Mouse (Mus musculus) G1E (cell line): ENCODE measurements at regions not wholly inside any gene's neighbourhood (a gene's known extent, or its start where the extent isn't known, plus 50 kb on each side); places are given as distances from the start of the nearest gene placed in this dataset.

Experiments
- ATAC-seq: 2 replicates; pipeline ENCODE4 v1.8.0; 2016; ENCODE audit warnings: mild to moderate bottlenecking; ENCODE audit not compliant: insufficient number of reproducible peaks, poor library complexity, low FRiP score, severe bottlenecking; ENCODE audit errors: extremely low read depth
- DNase-seq: peaks from one replicate; pipeline ENCODE4 v3.0.0; 2012; ENCODE audit warnings: low spot score
- H3K27me3 ChIP-seq: 2 replicates; pipeline ENCODE4 v1.6.1; 2012; ENCODE audit warnings: mild to moderate bottlenecking, low read length, inconsistent platforms; ENCODE audit not compliant: insufficient read depth
- H3K36me3 ChIP-seq: replicated peaks from 2 replicates; pipeline ENCODE3; 2012; ENCODE audit warnings: mild to moderate bottlenecking, inconsistent platforms
- H3K4me1 ChIP-seq: 2 replicates; pipeline ENCODE4 v1.6.1; 2012; ENCODE audit warnings: low read depth, low read length, inconsistent platforms, mixed read lengths; ENCODE audit not compliant: insufficient read depth
- H3K4me3 ChIP-seq: 2 replicates; pipeline ENCODE4 v1.5.1; 2012; ENCODE audit warnings: low read depth, mild to moderate bottlenecking, inconsistent platforms, low read length, moderate library complexity, mixed read lengths
- H3K9me3 ChIP-seq: replicated peaks from 2 replicates; pipeline ENCODE4 v1.6.1; 2012; ENCODE audit warnings: inconsistent platforms
- CTCF ChIP-seq: IDR thresholded peaks from 2 replicates; pipeline ENCODE4 v1.5.1; 2012; ENCODE audit warnings: low read depth, low read length, inconsistent platforms, mixed read lengths
- GATA1 ChIP-seq: IDR thresholded peaks from 2 replicates; pipeline ENCODE4 v1.6.1; 2012; ENCODE audit warnings: borderline replicate concordance, low read length, inconsistent platforms, mixed read lengths
- GATA2 ChIP-seq: IDR thresholded peaks from 2 replicates; pipeline ENCODE4 v1.6.1; 2012; ENCODE audit warnings: low read depth, low read length, inconsistent platforms, borderline replicate concordance
- POLR2AphosphoS5 ChIP-seq: IDR thresholded peaks from 2 replicates; pipeline ENCODE4 v1.6.1; 2012; ENCODE audit warnings: low read depth, low read length, inconsistent platforms; ENCODE audit not compliant: insufficient replicate concordance
- TAL1 ChIP-seq: conservative IDR thresholded peaks from 2 replicates; pipeline ENCODE4 v1.6.1; 2012; ENCODE audit warnings: low read depth, low read length, inconsistent platforms, mixed read lengths

GRCm38 (mm10) chr13:3712497-3713160 is 78.8 kb downstream of the Asb13 start:
- DNase-seq, result no peak
- Histone ChIP-seq H3K36me3 (no peaks in the 10 kb centered on the region), H3K4me1 (no peaks in the 10 kb centered on the region), H3K4me3 (no peak overlapping the region), H3K9me3 (no peaks in the 10 kb centered on the region), H3K27me3 (no peaks in the 10 kb centered on the region)
- TF ChIP-seq TAL1 (no peak), CTCF (no peak), POLR2AphosphoS5 (no peak), GATA2 (no peak), GATA1 (no peak)
- ATAC-seq, result no peak

GRCm38 (mm10) chr13:3712088-3712487 is 78.3 kb downstream of the Asb13 start:
- H3K4me1 ChIP-seq, result no peaks in the 10 kb centered on the region

GRCm38 (mm10) chr13:3709982-3710618 is 76.3 kb downstream of the Asb13 start:
- Histone ChIP-seq H3K27me3 (no peaks in the 10 kb centered on the region), H3K4me1 (no peaks in the 10 kb centered on the region), H3K4me3 (no peak overlapping the region), H3K36me3 (no peaks in the 10 kb centered on the region), H3K9me3 (no peaks in the 10 kb centered on the region)
- ATAC-seq, result no peak
- TF ChIP-seq GATA2, result no peak
- TF ChIP-seq CTCF, result no peak
- no peak for TF ChIP-seq POLR2AphosphoS5
- no peak for TF ChIP-seq TAL1
- no peak for TF ChIP-seq GATA1
- no peak for DNase-seq

More at GRCm38 (mm10) chr13:3712088-3712487, 78.3 kb downstream of the Asb13 start:
- Histone ChIP-seq H3K27me3 (no peaks in the 10 kb centered on the region), H3K4me3 (no peak overlapping the region), H3K36me3 (no peaks in the 10 kb centered on the region), H3K9me3 (no peaks in the 10 kb centered on the region)
- TF ChIP-seq POLR2AphosphoS5 (no peak), GATA2 (no peak), GATA1 (no peak), TAL1 (no peak), CTCF (no peak)
- no peak for ATAC-seq
- no peak for DNase-seq

- no peaks in the 10 kb centered on the region for H3K4me1 ChIP-seq
- no peak for ATAC-seq
- no peak overlapping the region for H3K4me3 ChIP-seq
- no peaks in the 10 kb centered on the region for H3K27me3 ChIP-seq
- H3K36me3 ChIP-seq, result no peaks in the 10 kb centered on the region
- no peaks in the 10 kb centered on the region for H3K9me3 ChIP-seq
- TF ChIP-seq TAL1, result no peak
- no peak for TF ChIP-seq GATA1
- no peak for TF ChIP-seq CTCF
- TF ChIP-seq POLR2AphosphoS5, result no peak
- no peak for TF ChIP-seq GATA2
- DNase-seq, result no peak
Measured at GRCm38 (mm10) chr13:3708896-3709631, 75.2 kb downstream of the Asb13 start.
